Mouse (Mus musculus) cerebellum, postnatal 4 days (tissue): ENCODE measurements at regions not wholly inside any gene's neighbourhood (a gene's known extent, or its start where the extent isn't known, plus 50 kb on each side); places are given as distances from the start of the nearest gene placed in this dataset.

Experiments
- DNase-seq, 2 experiments: peaks; one replicate each; pipeline ENCODE4 v3.0.0; 2022; ENCODE audit warnings: low spot score in 2 of 2, mixed read lengths in 1 of 2

GRCm38 (mm10) chr8:101097851-101098250, 1681.6 kb upstream of the Cdh8 start:
- DNase-seq = peak in 1 of 2 experiments; percentile 44
